Mouse (Mus musculus) hindbrain, embryonic 10.5 days (tissue): ENCODE measurements at regions not wholly inside any gene's neighbourhood (a gene's known extent, or its start where the extent isn't known, plus 50 kb on each side); places are given as distances from the start of the nearest gene placed in this dataset.

Experiments
- DNase-seq: peaks from one replicate; pipeline ENCODE4 v3.0.0-alpha.2; 2017; ENCODE audit warnings: low spot score
- H3K27ac ChIP-seq: fragments of 300-500 bp; sonication (generic); 2 replicates; pipeline ENCODE4 v1.5.1; 2016; ENCODE audit warnings: mild to moderate bottlenecking, moderate library complexity
- H3K27me3 ChIP-seq: fragments of 300-500 bp; sonication (generic); 2 replicates; pipeline ENCODE4 v1.6.1; 2016; ENCODE audit warnings: mild to moderate bottlenecking; ENCODE audit not compliant: poor library complexity, insufficient read depth, severe bottlenecking
- H3K36me3 ChIP-seq: fragments of 300-500 bp; sonication (generic); 2 replicates; pipeline ENCODE4 v1.6.1; 2016; ENCODE audit warnings: mild to moderate bottlenecking, moderate library complexity
- H3K4me1 ChIP-seq: fragments of 300-500 bp; sonication (generic); replicated peaks from 2 replicates; pipeline ENCODE4 v1.6.1; 2016; ENCODE audit warnings: mild to moderate bottlenecking
- H3K4me3 ChIP-seq: fragments of 300-500 bp; sonication (generic); 2 replicates; pipeline ENCODE4 v1.5.1; 2016; ENCODE audit warnings: mild to moderate bottlenecking, moderate library complexity
- H3K9me3 ChIP-seq: fragments of 300-500 bp; sonication (generic); 2 replicates; pipeline ENCODE4 v1.6.1; 2016; ENCODE audit warnings: mild to moderate bottlenecking, moderate library complexity
- WGBS: fragments of 180-500 bp; shearing (Covaris S2); methylation state at CpG from one replicate; pipeline ENCODE4 v1.1.7; 2016; 5-methylcytosine and 5-hydroxymethylcytosine counted together

DNA sequence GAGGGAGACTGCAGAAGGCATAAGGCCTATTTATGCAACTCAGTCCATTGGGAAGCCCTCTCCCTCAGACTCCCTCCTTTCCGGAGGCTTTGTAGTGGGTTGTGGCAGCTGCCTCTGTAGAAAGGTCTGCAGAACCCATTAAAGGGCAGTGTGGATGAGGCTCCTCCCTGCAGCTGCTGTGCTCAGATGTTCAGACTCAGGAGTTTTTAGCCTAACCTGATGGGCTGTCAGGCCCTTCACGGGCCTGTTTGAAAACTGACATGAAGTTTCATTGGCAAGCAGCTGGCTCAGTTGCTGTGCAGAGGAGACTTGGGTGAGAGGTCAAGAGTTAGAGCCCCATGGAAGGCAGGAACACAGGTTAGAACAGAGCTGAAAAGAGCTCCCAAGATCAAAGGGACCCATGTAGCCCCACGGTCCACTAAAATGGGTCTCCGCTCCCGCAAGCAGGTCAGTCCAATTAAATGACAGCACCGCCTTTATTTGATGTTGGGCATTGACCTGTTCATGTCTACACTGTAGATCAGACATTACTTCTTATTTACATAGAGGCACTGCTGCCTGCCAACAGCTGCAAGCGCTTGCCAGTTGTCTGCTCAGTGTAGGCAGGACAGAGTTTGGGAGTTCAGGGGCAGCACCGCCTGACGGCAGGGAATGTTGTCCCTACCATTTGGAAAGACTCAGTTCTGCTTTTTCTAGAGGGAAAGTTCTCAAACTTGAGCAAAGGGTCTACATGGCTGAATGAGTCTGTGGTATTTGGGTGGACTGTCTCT is 53.8 kb upstream of the Usp46 start:
- no peak for DNase-seq
- no peaks in the 10 kb centered on the region for H3K9me3 ChIP-seq
- no peaks in the 10 kb centered on the region for H3K36me3 ChIP-seq
- 0 out of 2 replicates have a peak, but pooled peaks cover 8% of the 10 kb centered on the region for H3K4me1 ChIP-seq
- H3K4me3 ChIP-seq: no peak overlapping the region
- H3K27ac ChIP-seq: no peak overlapping the region
- WGBS: 79% methylated on average over 9 of the region's 9 CpGs
- no peaks in the 10 kb centered on the region for H3K27me3 ChIP-seq

DNA sequence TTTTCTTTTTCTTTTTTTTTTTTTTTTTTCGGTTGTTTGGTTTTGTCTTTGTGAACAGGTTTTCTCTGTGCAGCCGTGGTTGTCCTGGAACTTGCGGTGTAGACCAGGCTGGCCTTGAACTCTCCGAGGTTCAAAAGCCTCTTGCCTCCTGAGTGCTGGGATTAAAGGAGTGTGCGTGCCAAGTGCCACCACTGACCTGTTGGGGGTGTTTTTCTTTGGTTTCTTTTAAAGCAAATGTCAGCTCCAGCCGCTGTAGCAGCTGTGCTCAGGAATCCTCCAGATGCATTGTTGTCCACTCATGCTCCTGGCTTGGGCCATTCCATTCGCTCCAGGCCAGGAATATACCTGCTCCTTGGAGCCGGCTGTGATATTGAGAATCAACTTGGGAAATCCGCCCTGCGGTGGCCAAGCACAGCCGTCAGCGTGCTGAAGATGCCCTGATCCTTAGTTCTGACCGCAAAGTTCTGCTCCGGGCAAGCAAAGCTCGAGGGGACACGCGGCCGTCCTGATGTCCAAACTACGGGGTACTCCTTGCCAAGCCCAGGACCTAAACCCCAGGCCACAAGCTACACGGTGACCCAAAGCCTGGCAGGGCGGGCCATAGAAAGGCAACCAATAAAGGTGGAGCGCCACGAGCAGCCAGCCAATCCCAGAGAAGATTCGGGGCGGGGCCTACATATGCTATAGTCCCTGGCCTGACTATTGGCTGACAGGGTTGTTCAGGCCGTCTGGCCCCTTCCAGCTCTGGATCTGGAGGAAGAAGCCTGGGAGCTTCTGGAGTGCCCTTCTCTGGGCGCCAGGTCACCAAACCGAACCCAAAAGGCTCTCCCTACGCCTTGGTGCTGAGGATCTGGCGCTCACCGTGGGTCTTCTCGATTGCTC is 58.0 kb upstream of the Usp46 start:
- WGBS: 62% methylated on average over 32 of the region's 32 CpGs
- Histone ChIP-seq H3K36me3 (no peaks in the 10 kb centered on the region), H3K27me3 (no peaks in the 10 kb centered on the region), H3K4me1 (0 out of 2 replicates have a peak, but pooled peaks cover 8% of the 10 kb centered on the region), H3K4me3 (peak overlapping the region; percentile 44), H3K27ac (peak overlapping the region; percentile 78), H3K9me3 (no peaks in the 10 kb centered on the region)
- peak; percentile 76 for DNase-seq

DNA sequence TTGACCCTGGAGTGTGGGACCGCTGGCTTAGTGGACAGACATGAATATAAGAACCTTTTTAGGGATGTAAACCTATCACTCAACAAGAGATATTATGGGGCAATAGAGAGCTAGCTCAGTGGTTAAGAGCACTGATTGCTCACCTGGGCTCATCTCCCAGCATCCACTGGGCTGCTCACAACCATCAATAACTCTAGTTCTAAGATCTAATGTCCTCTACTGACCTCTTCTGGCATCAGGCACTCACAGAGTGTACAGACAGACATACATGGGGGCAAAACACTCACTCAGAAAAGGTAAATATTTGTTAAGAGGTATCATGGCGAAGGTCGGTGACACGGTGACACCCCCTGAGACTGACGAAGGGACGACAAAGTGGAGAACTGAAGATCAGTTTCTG is 59.3 kb upstream of the Usp46 start:
- WGBS: 85% methylated on average over 6 of the region's 6 CpGs
- DNase-seq: no peak

DNA sequence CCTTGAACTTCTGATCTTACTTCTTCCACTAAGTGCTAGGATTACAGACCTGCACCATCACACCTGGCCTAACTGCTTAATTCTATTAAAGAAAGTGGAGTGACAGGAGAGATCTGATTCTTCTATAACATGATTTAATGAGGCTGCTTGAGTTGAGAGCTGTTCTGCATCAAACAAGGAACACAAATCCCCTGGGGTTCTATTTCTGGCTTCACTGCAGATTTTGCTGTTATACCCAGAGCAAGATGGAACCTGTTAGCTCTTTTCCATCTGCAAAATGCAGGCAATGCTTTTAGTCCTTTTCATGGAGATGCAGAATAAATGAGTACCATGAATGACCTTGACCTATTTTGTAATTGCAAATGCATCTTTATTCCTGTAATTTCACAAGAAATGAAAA is 61.4 kb upstream of the Usp46 start:
- Histone ChIP-seq H3K4me3 (no peak overlapping the region), H3K36me3 (no peaks in the 10 kb centered on the region), H3K27me3 (no peaks in the 10 kb centered on the region), H3K27ac (no peak overlapping the region), H3K4me1 (0 out of 2 replicates have a peak, but pooled peaks cover 2% of the 10 kb centered on the region), H3K9me3 (no peaks in the 10 kb centered on the region)
- no peak for DNase-seq

More for the DNA sequence above, 59.3 kb upstream of the Usp46 start:
- Histone ChIP-seq H3K9me3 (no peaks in the 10 kb centered on the region), H3K27me3 (no peaks in the 10 kb centered on the region), H3K4me1 (0 out of 2 replicates have a peak, but pooled peaks cover 2% of the 10 kb centered on the region), H3K27ac (no peak overlapping the region), H3K4me3 (no peak overlapping the region), H3K36me3 (no peaks in the 10 kb centered on the region)

DNA sequence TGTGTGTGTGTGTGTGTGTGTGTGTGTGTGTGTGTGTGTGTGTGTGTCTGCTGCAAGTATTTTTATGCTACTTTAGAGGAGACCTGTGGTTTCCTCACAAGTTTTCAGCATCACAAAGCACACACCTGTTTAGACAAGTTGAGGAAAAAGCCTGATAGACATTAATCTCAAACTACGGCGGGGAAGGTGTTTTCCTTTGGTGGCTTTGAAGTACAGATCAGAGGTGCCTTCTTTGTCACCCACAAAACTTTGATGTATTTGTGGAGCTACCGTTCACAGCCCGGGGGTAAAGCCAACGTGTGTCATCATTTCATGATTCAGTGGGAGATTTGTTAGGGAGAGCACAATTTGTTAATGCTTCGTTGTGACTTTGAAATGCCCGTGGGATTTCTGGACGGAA is 62.4 kb upstream of the Rasl11b start:
- DNase-seq: no peak
- Histone ChIP-seq H3K27me3 (no peaks in the 10 kb centered on the region), H3K36me3 (no peaks in the 10 kb centered on the region), H3K27ac (no peak overlapping the region), H3K9me3 (no peaks in the 10 kb centered on the region), H3K4me3 (no peak overlapping the region), H3K4me1 (no peaks in the 10 kb centered on the region)
- WGBS: 79% methylated on average over 8 of the region's 8 CpGs

DNA sequence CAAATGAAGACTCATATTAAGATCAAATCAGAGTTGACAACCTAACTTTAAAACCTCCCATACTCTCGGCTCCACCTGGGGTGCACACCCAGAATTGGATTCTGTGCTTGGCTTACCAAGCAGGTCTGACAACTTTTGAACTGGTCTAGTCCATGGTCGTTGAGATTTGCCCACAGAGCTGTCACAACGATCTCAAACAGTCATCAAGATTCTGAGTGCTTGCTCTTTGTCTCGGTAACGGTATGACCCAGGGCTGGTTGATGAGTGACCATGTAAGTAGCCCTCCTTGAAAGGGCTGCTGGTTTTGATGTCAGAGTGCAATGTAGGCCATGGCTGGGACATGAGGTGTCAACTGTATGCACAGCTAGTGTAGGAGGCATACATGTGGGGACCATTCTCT is 58.7 kb upstream of the Rasl11b start:
- Histone ChIP-seq H3K27ac (no peak overlapping the region), H3K4me1 (no peaks in the 10 kb centered on the region), H3K27me3 (no peaks in the 10 kb centered on the region), H3K36me3 (no peaks in the 10 kb centered on the region), H3K4me3 (no peak overlapping the region), H3K9me3 (no peaks in the 10 kb centered on the region)
- 78% methylated on average over 5 of the region's 5 CpGs for WGBS
- no peak for DNase-seq

DNA sequence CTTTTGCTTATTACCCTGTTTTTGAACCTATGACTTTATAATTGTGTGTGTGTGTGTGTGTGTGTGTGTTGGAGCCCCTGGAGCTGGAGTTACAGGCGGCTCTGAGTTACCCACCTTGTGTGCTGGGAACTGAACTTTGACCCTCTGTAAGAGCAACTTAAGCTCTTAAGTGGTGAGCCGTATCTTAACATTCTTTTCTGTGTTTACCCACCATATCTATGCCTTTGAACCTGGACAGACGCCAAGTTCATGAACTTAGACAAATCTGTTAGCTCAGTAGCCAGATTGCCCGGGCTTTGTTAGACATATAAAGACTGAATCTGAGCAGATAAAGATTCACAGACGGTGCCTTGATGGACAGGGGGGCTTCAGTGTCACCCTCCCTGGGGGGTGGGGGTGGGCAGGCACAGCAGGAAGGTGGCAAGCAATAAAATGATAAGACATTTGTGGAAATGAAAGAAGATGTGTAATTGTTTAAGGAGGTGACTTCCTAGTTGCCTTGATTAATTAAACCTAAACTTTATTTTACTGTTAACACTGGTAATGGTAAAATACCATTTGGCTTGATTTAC is 58.1 kb upstream of the Rasl11b start:
- Histone ChIP-seq H3K4me3 (no peak overlapping the region), H3K27ac (no peak overlapping the region), H3K4me1 (no peaks in the 10 kb centered on the region), H3K27me3 (no peaks in the 10 kb centered on the region), H3K9me3 (no peaks in the 10 kb centered on the region), H3K36me3 (no peaks in the 10 kb centered on the region)
- DNase-seq: no peak
- WGBS: 69% methylated on average over 5 of the region's 5 CpGs

DNA sequence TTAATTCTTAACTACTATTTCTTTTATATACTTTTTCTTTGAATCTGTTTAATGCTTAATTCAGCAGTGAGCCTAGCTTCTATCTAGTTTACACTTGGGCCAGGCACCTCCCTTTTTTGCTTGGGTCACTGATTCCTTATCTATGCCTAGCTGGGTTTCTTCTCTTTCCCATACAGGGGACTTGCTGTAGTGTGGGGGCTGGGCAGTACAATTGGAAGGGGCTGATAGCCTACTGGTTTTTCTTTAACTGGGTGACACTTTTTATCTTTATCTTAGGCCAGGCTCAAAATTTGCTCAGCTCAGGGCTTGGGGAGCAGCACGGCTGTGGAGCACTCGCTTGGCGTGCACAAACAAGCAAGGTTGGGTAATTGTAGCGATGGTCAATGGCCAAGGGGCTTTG is 51.1 kb upstream of the Rasl11b start:
- peaks cover 6% of the 10 kb centered on the region; the same call in 1 of the 2 replicates for H3K4me1 ChIP-seq
- no peak for DNase-seq
- H3K4me3 ChIP-seq: no peak overlapping the region
- H3K36me3 ChIP-seq: no peaks in the 10 kb centered on the region
- WGBS: 93% methylated on average over 4 of the region's 4 CpGs
- H3K27me3 ChIP-seq: no peaks in the 10 kb centered on the region
- no peaks in the 10 kb centered on the region for H3K9me3 ChIP-seq
- H3K27ac ChIP-seq: no peak overlapping the region

DNA sequence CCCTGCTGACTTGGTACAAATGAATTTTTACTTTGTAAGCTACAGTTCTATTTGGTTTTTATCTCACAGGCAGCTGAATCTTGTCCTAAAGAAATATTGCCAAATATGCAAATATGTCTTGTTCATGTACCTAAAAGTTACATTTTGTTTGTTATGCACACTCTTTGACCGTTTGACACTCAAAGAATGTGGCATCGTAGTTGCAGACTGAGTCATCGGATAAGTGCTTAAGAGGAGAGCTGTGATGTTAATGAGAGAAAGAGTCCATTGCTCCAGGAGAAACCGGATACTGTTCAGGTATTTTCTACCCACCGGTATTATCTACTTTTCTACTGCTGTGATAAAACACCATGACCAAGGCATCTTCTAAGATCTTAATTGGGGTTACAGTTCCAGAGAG is 50.3 kb upstream of the Rasl11b start:
- Histone ChIP-seq H3K27ac (no peak overlapping the region), H3K27me3 (no peaks in the 10 kb centered on the region), H3K4me1 (peaks cover 9% of the 10 kb centered on the region; the same call in 1 of the 2 replicates), H3K9me3 (no peaks in the 10 kb centered on the region), H3K4me3 (no peak overlapping the region), H3K36me3 (no peaks in the 10 kb centered on the region)
- 88% methylated on average over 5 of the region's 5 CpGs for WGBS
- DNase-seq: no peak
